Mouse (Mus musculus) olfactory bulb, adult 2 months (tissue): ENCODE data around the gene Rab7b.

Source experiments
- CTCF ChIP-seq: fragments of 200-500 bp; IDR thresholded peaks from 2 replicates; pipeline ENCODE4 v1.5.1; 2012; ENCODE audit warnings: low read depth, mild to moderate bottlenecking, low read length, moderate library complexity; ENCODE audit not compliant: insufficient read depth
- POLR2A ChIP-seq: fragments of 200-500 bp; IDR thresholded peaks from 2 replicates; pipeline ENCODE4 v1.6.1; 2012; ENCODE audit warnings: mild to moderate bottlenecking, low read depth, low read length, moderate library complexity; ENCODE audit not compliant: insufficient read depth

- no peak for TF ChIP-seq POLR2A
- TF ChIP-seq CTCF, result no peak
Observed at GRCm38 (mm10) chr1:131761079-131761831, 72.8 kb downstream of the Rab7b start.
